Mouse (Mus musculus): Measurements from ENCODE around the gene Hecw2. TPM values are rescaled to one million over a fixed set of nuclear protein-coding genes. Genes with fewer than 3 reads are reported as not detected.

Hecw2 gene
- polyA plus RNA-seq, 1 experiment = 0.47 TPM

DNA sequence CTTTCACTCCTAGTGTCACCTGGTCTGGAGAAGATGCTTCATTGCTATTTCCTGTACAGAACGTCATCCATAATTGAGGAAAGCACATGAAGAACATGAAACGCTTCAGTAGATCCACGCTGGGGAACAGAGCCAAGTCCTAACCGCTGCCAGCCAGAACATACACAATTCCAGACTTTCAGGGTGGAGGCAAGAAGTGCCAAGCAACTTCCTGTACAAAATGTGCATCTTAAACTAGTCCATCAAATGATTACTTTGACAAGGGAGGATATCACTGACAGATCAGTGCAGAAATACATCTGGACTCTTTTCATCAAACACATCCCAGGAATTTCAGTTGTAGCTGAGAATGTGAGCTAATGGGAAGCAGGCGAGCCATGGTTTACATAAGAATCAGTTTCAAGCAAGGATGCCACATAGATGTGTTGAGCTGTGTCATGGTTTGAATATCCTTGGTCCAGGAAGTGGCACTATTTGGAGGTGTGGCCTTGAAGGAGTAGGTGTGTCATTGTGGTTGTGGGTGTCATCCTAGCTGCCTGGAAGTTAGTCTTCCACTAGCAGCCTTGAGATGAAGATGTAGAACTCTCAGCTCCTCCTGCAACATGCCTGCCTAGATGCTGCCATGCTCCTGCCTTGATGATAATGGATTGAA lies 224.5 kb downstream of the Hecw2 start:
- no peak overlapping the region for H3K27ac ChIP-seq (ENCODE audit: control insufficient read depth, insufficient read depth, low read depth, low read length, poor library complexity)

DNA sequence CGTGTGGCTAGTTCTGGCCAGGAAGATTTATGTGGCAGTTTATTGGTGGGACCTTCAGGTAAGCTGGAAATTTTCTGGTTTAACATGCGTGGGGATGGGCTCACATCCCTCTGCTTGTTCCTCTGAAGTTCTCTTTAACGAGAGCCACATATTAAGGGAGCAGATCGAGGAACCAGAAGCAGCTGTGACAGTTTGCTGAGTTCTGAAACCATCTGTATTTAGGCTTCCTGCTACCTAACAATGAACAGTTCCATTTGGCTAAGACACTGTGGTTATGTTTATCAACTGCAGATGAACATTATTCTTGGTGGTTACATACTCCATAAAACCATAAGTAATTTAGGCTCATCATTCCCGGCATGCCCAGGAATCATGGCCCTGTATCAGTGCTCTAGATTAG lies 242.6 kb downstream of the Hecw2 start:
- Histone ChIP-seq H3K27ac (ENCODE audit: control insufficient read depth, insufficient read depth, low read depth, low read length, poor library complexity) (no peak overlapping the region), H3K4me3 (replicated peaks; ENCODE audit: control insufficient read depth, low read depth, low read length) (no peak overlapping the region), H3K4me1 (ENCODE audit: control insufficient read depth, insufficient read depth, low read length) (no peaks in the 10 kb centered on the region)
- TF ChIP-seq CTCF (IDR thresholded peaks at IDR 0.05; ENCODE audit: control insufficient read depth, insufficient read depth, low read length) (no peak), POLR2A (IDR thresholded peaks at IDR 0.05; ENCODE audit: borderline replicate concordance, control insufficient read depth, low read depth, low read length) (no peak)
- WGBS = 12% methylated on average over 5 of the region's 5 CpGs

More for the DNA sequence above, 224.5 kb downstream of the Hecw2 start:
- Histone ChIP-seq H3K4me1 (ENCODE audit: control insufficient read depth, insufficient read depth, low read length) (no peaks in the 10 kb centered on the region), H3K4me3 (replicated peaks; ENCODE audit: control insufficient read depth, low read depth, low read length) (no peak overlapping the region)
- TF ChIP-seq POLR2A (IDR thresholded peaks at IDR 0.05; ENCODE audit: borderline replicate concordance, control insufficient read depth, low read depth, low read length) (no peak), CTCF (IDR thresholded peaks at IDR 0.05; ENCODE audit: control insufficient read depth, insufficient read depth, low read length) (no peak)
- WGBS = 74% methylated on average over 5 of the region's 5 CpGs

DNA sequence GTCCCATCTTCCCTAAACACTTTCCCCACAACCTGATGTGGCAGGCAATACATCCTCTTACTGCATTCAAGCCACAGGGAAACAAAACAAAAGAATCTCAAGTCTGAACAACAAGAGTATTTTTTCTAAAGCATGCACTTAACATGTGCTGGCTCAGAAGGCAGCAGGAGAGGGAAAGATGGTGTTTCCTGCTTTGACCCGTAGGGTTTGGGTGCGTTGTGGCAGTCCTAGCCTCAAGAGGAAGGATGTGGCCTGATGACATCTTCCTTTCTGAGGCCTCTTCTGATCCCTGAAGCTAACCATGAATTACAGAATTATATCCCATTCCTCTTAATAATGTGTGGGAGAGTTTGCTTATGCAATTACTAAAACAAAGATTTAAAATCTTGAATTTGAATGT lies 249.2 kb downstream of the Hecw2 start:
- no peak overlapping the region for H3K4me3 ChIP-seq (replicated peaks; ENCODE audit: control insufficient read depth, low read depth, low read length)
- 3% methylated on average over 2 of the region's 2 CpGs for WGBS
- H3K27ac ChIP-seq (ENCODE audit: control insufficient read depth, insufficient read depth, low read depth, low read length, poor library complexity) = no peak overlapping the region
- peaks cover 3% of the 10 kb centered on the region; the same call in 1 of the 2 replicates for H3K4me1 ChIP-seq (ENCODE audit: control insufficient read depth, insufficient read depth, low read length)
- TF ChIP-seq POLR2A (IDR thresholded peaks at IDR 0.05; ENCODE audit: borderline replicate concordance, control insufficient read depth, low read depth, low read length) = no peak
- no peak for TF ChIP-seq CTCF (IDR thresholded peaks at IDR 0.05; ENCODE audit: control insufficient read depth, insufficient read depth, low read length)

DNA sequence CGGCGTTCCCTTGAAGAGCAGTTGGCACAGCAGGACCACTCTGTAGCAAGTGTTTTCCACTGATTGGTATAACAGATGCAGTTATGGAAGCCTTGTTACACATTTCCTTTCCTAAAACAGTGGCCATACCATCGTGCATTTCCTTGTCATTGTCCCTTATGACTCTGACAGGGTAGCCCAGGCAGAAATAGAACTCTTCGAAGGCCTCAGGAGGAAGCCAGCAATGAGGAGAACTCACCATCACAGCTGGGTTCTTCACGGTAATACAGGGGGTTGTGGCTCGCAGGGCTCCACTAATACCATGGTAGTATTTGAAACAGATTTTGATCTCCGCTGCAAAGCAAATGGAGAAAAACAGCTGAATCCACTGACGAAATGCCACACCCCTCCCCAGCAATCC lies 252.5 kb downstream of the Hecw2 start:
- no peak overlapping the region for H3K4me3 ChIP-seq (replicated peaks; ENCODE audit: control insufficient read depth, low read depth, low read length)
- H3K27ac ChIP-seq (ENCODE audit: control insufficient read depth, insufficient read depth, low read depth, low read length, poor library complexity) = no peak overlapping the region
- H3K4me1 ChIP-seq (ENCODE audit: control insufficient read depth, insufficient read depth, low read length) = peaks cover 3% of the 10 kb centered on the region; the same call in 1 of the 2 replicates
- WGBS = 74% methylated on average over 8 of the region's 8 CpGs
- no peak for TF ChIP-seq POLR2A (IDR thresholded peaks at IDR 0.05; ENCODE audit: borderline replicate concordance, control insufficient read depth, low read depth, low read length)
- no peak for TF ChIP-seq CTCF (IDR thresholded peaks at IDR 0.05; ENCODE audit: control insufficient read depth, insufficient read depth, low read length)

DNA sequence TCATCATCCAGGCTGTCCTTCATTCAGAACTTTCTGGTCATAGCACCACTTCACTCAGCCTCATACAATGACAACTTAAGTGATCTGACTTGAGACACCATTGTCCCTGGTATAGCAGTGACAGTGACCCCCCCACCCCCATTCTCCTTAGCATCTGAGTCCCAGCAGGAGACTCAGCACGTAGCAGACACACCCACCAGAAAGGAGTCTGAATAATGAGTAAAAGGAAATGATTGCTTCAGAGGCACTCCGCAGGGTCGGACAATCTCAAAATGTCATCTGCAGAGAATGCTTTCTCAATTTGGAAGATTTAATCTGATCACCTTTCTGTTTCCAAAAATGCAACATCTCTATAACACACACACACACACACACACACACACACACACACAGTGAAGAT lies 253.4 kb downstream of the Hecw2 start:
- no peak overlapping the region for H3K27ac ChIP-seq (ENCODE audit: control insufficient read depth, insufficient read depth, low read depth, low read length, poor library complexity)
- peaks cover 3% of the 10 kb centered on the region; the same call in 1 of the 2 replicates for H3K4me1 ChIP-seq (ENCODE audit: control insufficient read depth, insufficient read depth, low read length)
- TF ChIP-seq POLR2A (IDR thresholded peaks at IDR 0.05; ENCODE audit: borderline replicate concordance, control insufficient read depth, low read depth, low read length) = no peak
- TF ChIP-seq CTCF (IDR thresholded peaks at IDR 0.05; ENCODE audit: control insufficient read depth, insufficient read depth, low read length) = no peak
- 44% methylated on average over 3 of the region's 3 CpGs for WGBS
- H3K4me3 ChIP-seq (replicated peaks; ENCODE audit: control insufficient read depth, low read depth, low read length) = no peak overlapping the region

DNA sequence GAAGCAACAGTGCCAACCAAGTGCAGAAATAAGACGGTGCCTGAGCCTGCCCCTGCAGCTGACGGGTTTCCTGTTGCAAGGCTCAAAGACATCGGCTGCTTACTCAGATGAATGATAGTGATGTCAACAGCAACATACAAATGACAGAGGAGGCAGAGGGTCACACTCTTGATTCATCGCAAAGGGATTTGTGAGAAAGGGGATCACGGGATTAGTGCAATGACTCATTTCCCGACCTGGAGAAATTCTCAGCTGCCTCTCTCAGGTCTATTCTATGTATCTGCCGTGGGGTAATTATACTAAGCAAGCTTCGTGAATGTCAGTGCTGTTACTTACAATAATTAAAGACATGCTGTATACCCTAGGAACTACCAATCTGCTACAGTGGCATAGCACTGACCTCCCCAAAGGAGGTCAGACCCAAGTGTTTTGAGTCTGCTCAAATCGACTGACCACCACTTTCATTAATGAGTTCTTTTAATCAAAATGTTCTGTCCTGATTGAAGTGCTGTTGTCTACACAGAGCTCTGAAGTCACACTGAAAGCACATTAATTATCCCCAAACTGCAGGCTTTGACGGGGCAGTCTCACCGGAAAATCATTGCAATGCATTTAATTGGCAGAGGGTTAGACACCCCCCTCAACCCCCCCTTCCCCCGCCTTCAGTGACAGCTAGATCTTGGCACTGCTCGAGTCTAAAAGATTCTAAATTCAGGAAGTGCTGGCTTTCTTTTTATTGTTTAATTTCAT lies 254.5 kb downstream of the Hecw2 start:
- H3K27ac ChIP-seq (ENCODE audit: control insufficient read depth, insufficient read depth, low read depth, low read length, poor library complexity) = no peak overlapping the region
- no peaks in the 10 kb centered on the region; the same call in 1 of the 2 replicates for H3K4me1 ChIP-seq (ENCODE audit: control insufficient read depth, insufficient read depth, low read length)
- 21% methylated on average over 13 of the region's 13 CpGs for WGBS
- TF ChIP-seq POLR2A (IDR thresholded peaks at IDR 0.05; ENCODE audit: borderline replicate concordance, control insufficient read depth, low read depth, low read length) (no peak), CTCF (IDR thresholded peaks at IDR 0.05; ENCODE audit: control insufficient read depth, insufficient read depth, low read length) (no peak)
- no peak overlapping the region for H3K4me3 ChIP-seq (replicated peaks; ENCODE audit: control insufficient read depth, low read depth, low read length)

DNA sequence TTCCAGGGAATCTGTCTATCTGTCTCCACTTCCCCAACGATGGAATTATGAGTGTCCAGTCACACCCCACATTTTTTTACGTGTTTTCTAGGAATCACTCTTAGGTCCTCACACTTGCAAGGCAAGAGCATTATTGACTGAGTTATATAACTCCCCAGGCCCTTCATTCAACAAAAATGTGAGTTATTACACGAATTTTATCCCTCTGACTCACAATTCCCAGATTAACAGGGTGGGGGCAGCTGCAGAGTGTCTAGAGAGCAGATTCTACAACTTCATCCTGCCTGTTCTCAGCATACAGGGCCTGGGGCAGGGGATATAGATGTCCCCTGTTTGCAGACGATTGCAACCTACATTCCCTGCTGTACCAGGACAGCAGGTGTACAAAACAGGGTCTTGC lies 255.7 kb downstream of the Hecw2 start:
- no peaks in the 10 kb centered on the region; the same call in 1 of the 2 replicates for H3K4me1 ChIP-seq (ENCODE audit: control insufficient read depth, insufficient read depth, low read length)
- no peak overlapping the region for H3K4me3 ChIP-seq (replicated peaks; ENCODE audit: control insufficient read depth, low read depth, low read length)
- H3K27ac ChIP-seq (ENCODE audit: control insufficient read depth, insufficient read depth, low read depth, low read length, poor library complexity) = no peak overlapping the region
- TF ChIP-seq POLR2A (IDR thresholded peaks at IDR 0.05; ENCODE audit: borderline replicate concordance, control insufficient read depth, low read depth, low read length) = no peak
- WGBS = 58% methylated on average over 4 of the region's 4 CpGs

DNA sequence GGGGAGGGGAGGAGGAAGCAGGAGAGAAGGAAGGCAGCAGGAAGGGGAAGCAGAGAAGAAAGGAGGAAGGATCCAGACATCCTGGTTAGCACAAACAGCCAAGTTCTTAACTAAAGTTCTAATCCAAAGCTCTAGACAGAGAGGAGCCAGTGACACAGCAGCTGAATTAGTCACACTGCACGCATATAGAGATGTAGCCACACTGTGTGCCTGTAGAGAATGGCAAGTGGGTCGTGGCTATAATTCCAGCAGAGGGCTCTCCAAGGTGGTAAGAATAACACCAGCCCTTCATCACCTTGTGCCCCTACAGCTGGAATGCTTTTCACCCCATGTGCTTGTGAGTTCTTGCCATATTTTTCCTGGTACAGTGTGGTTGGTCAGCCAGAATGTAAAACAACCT lies 261.7 kb downstream of the Hecw2 start:
- TF ChIP-seq CTCF (IDR thresholded peaks at IDR 0.05; ENCODE audit: control insufficient read depth, insufficient read depth, low read length) (no peak), POLR2A (IDR thresholded peaks at IDR 0.05; ENCODE audit: borderline replicate concordance, control insufficient read depth, low read depth, low read length) (no peak)
- Histone ChIP-seq H3K4me3 (replicated peaks; ENCODE audit: control insufficient read depth, low read depth, low read length) (no peak overlapping the region), H3K4me1 (ENCODE audit: control insufficient read depth, insufficient read depth, low read length) (no peaks in the 10 kb centered on the region; the same call in 1 of the 2 replicates), H3K27ac (ENCODE audit: control insufficient read depth, insufficient read depth, low read depth, low read length, poor library complexity) (no peak overlapping the region)
- 56% methylated on average over 2 of the region's 2 CpGs for WGBS
